Mouse (Mus musculus): ENCODE measurements at regions not wholly inside any gene's neighbourhood (a gene's known extent, or its start where the extent isn't known, plus 50 kb on each side); places are given as distances from the start of the nearest gene placed in this dataset.
"Not testable (repeated sequence)": the region's sequence is repeated elsewhere in the genome, so short reads cannot be mapped to it uniquely, and the experiment has no call there.

DNA sequence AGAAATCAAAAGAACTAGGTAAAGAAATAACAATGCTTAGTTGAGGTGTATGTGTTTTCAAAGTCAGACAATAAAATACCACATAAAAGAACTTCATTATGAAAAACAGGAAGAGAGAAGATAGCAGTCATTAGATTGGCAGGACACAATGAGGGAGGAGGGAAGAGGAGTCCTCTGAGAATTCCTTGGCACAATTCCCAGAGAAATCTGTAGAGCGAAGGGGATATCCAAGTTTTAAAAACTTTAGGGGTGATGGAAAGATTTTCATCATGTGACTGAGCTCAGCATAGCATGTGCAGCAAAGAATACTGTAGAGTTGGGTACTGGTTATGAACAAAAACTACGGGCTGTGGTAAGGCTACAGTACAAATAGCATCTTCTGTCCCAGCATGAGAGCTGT is 141.3 kb upstream of the Ddhd1 start:
- intact Hi-C loops (cut with DNase I; ENCODE audit: low total_unique reads): no loop called here
- DNase-seq: no peak

DNA sequence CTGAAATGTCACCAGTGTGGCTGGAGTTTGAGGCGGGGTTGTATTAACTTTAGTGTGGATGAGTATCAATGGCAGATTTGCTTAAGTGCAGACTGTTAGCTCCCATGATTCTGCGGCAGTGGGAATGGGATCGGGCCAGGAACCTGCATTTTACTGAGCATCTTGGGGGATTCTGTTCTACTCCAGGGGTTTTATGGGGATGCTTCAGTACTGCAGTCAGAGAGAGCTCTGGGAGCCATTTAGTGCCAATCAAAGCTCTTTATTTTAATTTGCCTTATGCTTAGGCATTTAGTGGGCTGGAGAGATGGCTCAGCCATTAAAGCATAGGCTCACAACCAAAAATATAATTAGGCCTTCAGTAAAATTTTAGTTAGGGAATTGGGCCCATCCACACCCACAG is 148.0 kb upstream of the Ddhd1 start:
- DNase-seq: no peak
- intact Hi-C loops (cut with DNase I; ENCODE audit: low total_unique reads): no loop called here

DNA sequence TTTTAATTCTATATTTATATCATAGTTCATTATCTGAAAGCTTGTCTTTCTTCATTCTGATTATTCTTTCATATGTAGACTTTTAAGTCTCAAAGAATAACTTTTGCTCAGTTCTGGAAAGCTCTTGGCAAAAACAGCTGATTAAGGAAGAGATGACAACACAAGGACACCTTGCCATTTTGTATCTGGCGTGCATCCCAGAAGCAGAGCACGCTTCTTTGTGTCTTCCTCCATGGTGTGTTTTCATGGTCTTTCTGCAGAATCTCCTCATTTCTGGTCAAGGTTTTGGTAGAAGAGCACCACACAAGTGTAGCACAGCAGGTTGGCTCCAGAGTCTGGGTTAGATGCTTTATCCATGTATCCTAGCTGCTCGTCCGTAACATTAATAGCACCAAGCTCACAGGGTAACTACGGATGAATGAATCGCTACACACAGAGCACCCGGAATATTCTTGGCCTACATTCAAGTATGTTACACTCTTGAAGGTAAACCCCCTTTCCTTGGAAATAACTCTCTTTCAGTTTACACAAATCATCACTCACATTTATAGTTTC is 148.9 kb upstream of the Ddhd1 start:
- intact Hi-C loops (cut with DNase I; ENCODE audit: low total_unique reads): no loop called here
- DNase-seq: no peak

DNA sequence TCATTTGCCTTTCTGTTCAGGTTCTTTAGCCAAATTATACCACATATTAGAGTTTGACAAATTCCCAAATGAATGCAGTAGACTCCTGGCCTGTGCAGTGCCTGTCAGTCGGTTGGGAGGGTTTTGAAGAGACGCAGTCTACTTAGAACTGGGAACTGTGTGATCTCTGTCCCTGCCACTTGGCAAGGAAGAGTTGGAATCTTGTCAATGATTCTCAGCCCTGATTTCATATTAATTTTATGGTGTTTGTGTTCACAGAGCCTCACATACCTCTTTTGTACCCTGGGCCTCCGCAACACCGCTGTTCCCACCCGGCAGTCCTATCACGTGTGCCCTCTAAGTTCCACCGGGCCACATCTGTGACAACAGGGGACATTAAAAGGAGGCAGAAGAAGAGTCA is 149.8 kb upstream of the Ddhd1 start:
- DNase-seq: no peak
- intact Hi-C loops (cut with DNase I; ENCODE audit: low total_unique reads): no loop called here

DNA sequence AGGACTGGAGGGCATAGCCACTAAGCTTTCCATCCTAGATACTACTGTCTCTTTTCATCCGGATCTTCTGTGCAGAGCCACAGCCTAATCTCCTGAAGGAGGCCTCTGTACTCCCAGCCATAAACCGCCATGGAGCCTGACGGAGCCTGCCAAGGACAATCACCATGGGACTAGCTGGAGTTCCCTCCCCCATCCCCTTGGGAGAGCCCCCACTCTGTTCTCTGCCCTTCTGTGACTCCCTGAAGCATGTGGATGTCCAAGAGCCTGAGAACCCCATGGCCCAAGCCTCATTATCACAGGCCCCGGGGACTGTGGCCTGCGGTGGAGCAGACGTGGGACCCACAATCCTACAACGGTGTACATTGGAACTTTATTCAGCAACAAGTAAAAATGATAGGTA is 151.5 kb upstream of the Ddhd1 start:
- no peak for DNase-seq
- intact Hi-C loops (cut with DNase I; ENCODE audit: low total_unique reads): no loop called here

DNA sequence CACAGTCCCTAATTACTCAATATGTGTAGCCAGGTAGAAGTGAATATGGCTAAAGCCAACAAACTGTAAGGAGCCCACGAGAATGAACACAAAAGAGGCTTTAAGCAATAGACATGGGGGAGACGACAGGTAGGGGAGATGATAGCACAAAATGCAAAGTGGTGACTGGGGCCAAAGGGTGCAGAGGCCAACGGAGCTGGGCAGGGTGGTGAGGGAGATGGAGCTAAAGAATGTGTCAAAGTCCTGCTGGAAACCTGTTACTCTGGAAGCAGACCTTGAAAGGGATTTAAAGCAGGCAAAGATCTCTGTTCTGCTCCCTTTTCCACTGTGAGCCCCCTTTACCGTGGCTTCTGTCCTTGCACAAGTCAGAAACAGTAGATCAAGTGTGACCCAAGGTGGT is 152.2 kb upstream of the Ddhd1 start:
- DNase-seq: no peak
- intact Hi-C loops (cut with DNase I; ENCODE audit: low total_unique reads): no loop called here

DNA sequence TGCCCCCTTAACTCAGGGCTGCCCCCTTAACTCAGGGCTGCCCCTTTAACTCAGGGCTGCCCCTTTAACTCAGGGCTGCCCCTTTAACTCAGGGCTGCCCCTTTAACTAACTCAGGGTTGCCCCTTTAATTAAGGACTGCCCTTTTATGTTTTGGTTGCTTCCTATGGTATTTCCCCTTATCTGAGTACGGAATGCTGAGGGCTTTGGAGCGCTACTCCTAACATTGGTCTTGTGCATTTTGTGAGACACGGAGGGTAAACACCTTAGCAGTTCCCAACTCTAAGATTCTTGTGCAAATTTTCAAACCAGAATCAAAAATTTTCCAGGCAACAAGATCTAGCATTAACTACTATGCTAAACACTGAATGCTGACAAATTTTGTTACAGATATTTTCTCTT is 152.7 kb upstream of the Ddhd1 start:
- DNase-seq: no peak
- intact Hi-C loops (cut with DNase I; ENCODE audit: low total_unique reads): no loop called here

DNA sequence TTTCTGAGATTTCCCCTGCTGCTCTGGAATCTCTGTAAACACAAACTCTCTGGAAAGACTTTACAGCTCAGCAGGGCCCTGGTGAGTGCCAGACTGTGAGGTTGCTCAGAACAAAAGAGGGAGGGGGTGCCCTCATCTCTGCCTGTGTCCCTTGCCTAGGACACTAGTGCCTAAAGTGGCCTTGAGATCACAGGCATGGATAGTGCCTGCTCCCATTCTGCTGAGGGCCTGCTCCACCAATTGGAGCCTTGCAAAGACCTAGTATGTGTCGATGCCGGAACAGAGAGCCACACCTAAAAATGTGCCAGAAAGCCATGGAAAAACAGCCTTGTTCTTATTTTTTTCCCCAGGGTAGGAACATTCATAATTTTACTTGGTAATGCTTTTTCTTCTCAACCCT is 157.7 kb upstream of the Ddhd1 start:
- no peak for DNase-seq
- intact Hi-C loops (cut with DNase I; ENCODE audit: low total_unique reads): no loop called here

DNA sequence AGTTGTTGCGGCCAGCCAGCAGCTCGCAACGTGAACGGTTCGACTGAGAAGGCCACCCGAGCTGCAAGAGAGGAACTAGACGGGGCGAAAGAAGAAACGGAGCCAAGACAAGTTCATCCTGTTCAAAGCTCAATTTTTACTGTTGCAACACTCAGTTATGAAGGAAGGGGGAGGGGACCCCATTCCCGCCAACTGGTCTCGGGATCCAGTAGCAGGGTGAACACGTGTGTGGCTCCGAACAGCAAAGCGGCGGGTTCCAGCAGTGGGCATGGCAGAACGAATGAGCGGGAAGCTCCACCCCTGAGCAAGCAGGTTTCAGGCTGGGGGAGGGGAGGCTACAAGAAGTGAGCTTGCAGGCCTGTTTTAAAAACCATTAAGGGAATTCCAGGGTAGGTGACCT is 158.7 kb upstream of the Ddhd1 start:
- intact Hi-C loops (cut with DNase I; ENCODE audit: low total_unique reads): not testable (repeated sequence)

DNA sequence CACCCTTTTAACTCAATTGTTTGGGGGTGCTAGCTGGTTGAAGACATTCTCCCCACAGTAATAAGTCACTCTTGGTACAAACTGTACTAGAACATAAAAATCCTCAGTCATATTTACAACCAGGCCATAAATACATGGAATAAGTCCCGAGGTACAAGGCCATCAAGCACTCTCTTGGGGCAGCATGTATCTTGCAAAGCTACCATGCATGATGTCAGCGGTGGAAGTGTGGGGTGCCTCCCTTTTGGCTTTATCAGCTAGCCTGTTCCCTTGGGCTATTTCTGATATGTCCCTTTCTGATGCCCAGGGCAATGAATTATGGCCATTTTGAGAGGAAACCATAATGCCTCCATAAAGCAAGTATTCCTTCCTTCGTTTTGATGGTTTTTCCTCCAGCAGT is 159.8 kb upstream of the Ddhd1 start:
- DNase-seq: no peak
- intact Hi-C loops (cut with DNase I; ENCODE audit: low total_unique reads): no loop called here

More for the DNA sequence above, 158.7 kb upstream of the Ddhd1 start:
- not testable (repeated sequence) for DNase-seq

DNA sequence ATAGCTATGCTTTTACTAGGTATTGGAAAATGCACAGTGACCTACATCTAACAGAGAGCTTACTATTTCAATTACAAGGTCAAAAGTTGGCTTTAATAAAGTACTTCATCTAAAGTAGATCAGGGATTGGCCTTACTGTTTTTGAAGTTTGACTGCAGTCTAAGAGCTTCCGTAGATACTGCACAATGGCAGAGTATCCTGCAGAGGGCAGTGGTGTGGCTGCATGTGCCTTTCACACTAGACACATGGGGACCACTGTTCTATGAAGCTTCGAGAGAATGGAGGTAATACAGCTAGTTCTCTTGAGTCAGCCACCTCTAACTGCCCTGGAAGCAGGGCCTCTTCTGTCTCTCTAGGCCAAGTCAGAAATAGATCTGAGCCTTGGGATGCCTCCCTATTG is 166.7 kb upstream of the Ddhd1 start:
- intact Hi-C loops (cut with DNase I; ENCODE audit: low total_unique reads): no loop called here
- DNase-seq: no peak

DNA sequence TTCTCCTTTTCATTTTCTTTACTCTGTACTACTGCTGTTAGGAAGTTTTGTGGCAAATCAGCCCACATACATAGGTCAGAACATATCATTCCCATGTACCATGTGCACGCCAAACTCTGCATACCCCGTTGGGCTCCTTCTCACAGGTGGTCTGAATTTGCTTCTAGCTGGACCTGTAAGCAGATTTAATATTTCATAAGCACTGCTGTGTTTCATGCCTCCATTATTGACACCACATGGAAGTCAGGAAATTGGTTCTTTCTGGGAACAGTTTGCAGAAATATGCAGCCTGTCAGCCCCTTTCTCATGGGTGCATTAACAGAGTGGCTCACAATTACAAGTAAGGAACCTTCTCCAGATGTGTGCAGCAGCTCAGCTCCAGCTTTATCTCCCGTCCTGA is 168.1 kb upstream of the Ddhd1 start:
- DNase-seq: no peak
- intact Hi-C loops (cut with DNase I; ENCODE audit: low total_unique reads): no loop called here

DNA sequence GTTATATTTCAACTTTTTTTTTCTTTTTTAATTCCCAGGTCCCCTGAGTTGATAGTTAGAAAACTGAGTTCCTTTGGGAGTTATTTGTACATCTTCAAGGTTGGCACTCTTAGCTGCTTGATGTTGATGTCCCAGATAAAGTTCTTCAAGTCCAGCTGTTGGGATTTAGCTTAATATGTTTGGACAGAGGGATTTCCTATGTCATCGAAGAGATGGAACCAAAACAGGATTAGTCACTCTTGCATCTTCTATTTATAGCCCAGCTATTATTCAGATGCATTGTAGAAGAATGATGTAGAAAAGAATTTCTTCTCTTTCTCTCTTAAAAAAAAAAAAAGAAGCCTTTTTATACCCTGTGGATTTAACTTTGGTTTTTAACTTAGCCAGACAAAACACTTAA is 169.2 kb upstream of the Ddhd1 start:
- intact Hi-C loops (cut with DNase I; ENCODE audit: low total_unique reads): no loop called here

DNA sequence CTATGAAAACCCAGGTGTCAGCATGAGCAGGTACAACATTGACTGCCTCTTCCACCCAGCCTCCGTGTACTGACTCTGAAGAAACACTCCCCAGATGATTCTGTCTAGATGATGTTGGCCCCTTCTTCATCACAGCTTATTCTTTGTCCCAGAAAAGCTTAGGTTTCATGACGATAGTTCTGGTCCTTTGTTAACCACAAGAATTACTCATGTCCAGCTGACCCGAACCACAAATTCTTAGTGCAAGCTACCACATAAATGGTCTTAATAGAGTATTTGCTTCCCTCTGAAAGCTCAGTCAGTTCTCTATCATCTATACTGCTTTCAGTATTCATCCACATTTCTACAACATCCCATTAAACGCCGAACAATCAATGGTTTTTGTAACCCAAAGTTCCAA is 172.5 kb upstream of the Ddhd1 start:
- intact Hi-C loops (cut with DNase I; ENCODE audit: low total_unique reads): no loop called here
- DNase-seq: no peak

More for the DNA sequence above, 169.2 kb upstream of the Ddhd1 start:
- no peak for DNase-seq

DNA sequence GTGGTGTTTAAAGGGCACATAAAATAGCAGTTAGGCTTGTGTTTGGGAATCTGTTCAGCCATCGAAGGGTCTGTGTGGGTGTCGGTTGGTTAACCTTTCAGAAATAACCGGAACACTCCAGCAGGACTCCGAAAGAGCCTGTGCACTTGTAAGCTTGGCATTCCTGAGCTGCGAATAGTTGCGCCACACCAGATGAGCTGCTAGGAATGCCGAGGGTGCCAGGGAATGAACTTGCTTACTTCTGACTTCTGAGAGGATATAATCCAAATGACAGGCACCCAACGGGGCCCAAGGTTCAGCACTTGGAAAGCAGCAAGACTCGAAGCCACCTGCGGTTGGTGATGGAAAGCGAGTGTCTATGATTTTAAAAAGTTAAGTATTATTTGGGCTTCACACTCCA is 179.1 kb upstream of the Ddhd1 start:
- no peak for DNase-seq
- intact Hi-C loops (cut with DNase I; ENCODE audit: low total_unique reads): no loop called here

DNA sequence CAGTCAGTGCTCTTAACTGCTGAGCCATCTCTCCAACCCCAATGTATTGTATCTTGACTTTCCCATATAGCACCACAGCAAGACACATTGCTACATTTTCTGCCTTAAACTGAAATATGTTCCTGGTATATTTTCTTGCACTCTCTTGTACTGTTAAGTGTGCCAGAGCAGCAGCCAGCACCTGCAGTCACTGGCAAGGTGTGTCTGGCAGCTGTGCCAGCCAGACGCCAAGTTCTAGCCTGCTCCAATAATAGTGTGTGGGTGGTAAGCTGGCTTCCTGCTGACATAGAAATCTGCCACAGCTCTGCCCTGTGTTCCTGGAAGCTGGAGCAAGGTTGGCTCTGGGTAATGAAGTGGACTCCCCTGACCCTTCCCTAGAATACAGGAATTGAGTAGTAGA is 185.9 kb upstream of the Ddhd1 start:
- no peak for DNase-seq
- intact Hi-C loops (cut with DNase I; ENCODE audit: low total_unique reads): no loop called here

DNA sequence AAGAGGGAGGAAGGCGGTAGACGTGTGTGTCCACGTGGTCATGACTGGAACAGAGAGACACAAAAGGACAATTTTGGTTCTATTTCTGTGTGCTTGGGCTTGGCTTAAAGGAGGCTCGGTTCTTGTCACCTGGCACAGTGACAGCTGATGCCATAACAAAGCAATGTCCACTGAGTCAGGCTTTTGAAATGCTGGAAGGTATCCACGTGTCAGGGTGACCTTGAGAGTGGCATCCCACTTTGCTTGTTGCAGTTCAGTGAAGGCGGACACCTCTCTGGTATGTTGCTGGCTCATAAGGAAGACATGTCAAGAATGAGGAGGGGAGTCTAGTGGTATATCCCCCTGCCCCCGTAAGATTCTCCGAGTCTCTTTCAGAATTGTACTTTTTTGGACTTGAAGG is 192.6 kb upstream of the Ddhd1 start:
- intact Hi-C loops (cut with DNase I; ENCODE audit: low total_unique reads): no loop called here
- no peak for DNase-seq

DNA sequence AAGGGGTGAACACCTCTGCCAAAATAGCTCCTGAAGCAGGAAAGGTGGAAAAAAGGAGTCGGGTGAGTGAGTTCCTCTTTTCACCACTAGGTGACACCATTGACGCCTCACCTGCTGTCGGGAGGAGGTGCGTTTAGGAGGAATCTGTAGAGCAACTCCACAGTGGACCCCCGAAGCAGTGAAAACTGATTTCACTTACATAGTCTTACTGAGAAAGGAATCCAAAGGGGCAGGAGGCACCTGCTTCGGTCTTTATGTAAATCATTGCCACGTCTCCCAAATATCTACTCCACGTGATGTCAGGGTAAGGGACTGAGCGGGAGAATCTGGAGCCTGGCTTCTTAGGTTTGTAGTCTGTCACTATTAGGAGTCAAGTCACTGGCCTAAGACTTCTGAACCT is 220.5 kb upstream of the Ddhd1 start:
- DNase-seq: peak; percentile 14
- intact Hi-C loops (cut with DNase I; ENCODE audit: low total_unique reads): loop anchor here (5.0 kb wide), 1 partner anchor 844 kb away; no protein-coding TSS in a partner anchor

DNA sequence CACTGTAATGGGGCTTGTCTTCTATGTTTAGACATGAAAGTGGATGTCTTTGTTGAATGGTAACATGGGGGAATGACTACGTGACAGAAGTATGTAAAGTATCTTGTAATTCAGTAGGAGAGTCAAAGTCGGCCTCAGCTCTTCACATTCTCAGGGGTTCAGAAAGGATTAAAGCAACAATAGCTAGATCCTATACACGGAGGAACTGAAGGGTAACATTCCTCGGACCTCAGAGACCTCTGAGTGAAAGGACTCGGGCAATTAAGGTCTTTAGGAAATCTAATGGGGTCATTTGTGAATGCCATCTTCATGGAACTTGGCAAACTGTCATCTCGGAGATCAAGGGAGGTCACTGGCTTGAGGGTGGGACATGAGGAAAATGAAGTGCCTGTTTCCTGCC is 262.8 kb upstream of the Ddhd1 start:
- no peak for DNase-seq
- intact Hi-C loops (cut with DNase I; ENCODE audit: low total_unique reads): no loop called here

DNA sequence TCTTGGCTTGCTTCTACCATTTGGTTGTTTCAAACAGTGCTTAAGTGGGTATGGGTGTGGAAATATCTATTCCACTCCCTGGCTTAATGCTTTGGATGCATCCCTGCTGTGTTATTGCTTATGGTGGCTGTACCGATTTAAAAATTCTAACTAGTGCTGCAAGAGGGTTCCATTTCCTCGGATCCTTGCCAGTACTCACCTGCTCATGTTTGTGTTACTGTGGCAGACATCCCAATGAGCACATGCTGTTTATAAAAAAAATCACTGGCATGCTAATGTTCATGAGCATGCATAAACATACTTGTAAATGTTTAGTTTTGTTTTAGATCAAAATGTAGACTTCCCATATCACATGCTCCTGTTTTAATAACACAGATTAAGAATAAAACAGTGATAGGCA is 285.6 kb upstream of the Ddhd1 start:
- intact Hi-C loops (cut with DNase I; ENCODE audit: low total_unique reads): no loop called here
- no peak for DNase-seq

DNA sequence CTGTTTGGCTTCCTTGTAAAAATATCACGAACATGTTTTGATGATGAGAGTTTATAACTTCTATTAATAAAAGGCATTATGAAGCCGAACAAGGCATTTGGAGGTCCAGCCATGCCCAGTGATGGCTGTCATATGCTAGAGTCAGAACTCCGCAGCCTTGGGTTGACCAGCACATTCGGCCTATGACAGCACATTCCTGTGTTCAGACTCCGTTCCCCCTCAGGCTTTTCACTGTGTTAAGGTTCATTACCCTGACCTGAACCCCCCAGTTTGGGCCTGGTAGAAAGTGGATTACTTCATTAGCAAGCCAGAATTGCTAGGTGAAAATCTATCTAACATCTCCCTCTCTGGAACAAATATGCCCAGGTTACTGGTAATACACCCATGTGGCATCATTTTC is 286.2 kb upstream of the Ddhd1 start:
- no peak for DNase-seq
- intact Hi-C loops (cut with DNase I; ENCODE audit: low total_unique reads): no loop called here

DNA sequence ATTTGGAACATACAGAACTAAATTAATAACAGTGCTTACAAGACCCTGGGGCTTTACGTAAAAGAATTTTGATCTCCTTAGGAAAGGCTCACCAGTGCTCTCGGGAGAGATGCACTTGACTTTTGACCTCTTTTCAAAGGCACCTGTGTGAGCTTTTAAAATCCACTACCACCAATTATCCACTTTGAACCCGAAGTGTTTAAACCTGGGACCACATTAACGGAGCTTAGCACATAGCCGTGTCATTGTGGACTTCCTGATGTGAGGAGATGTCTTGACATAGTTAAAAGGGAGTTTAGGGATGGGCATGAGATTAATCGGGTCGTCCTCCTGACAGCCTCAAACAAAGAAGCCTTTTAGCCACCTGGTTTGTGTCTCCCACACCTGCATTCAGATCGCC is 286.6 kb upstream of the Ddhd1 start:
- no peak for DNase-seq
- intact Hi-C loops (cut with DNase I; ENCODE audit: low total_unique reads): no loop called here

DNA sequence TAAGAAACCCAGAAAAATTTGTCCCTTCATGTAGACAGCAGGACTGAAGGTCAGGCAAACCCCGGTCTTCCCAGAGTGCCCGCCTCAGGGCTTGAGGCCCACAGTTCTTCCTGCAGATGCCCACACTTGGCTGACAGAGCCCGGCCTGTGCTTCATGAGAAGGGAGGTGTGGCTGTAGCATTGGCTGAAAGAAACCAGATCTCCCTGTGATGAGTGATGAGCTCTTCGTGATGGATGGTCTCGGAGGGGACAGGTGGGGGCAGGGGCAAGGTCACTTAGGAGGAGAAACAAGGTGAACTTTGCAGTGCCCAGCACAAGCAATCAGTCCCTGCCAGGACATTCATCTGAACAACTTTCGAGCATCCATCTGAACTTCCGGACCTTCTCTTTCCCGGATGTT is 298.7 kb upstream of the Ddhd1 start:
- intact Hi-C loops (cut with DNase I; ENCODE audit: low total_unique reads): no loop called here
- DNase-seq: no peak

Data from gastrocnemius, postnatal 14 days (tissue).